ENCODE assay signal across 9 mouse cellular contexts in genomic region chr1:74784041-74784759, GRCm38 (mm10). TPM values are rescaled to one million over a fixed set of nuclear protein-coding genes. Genes with fewer than 3 reads are reported as not detected.
A peak's percentile ranks its signal among the peaks of the same experiment; 100 is the strongest.
DNase-seq lines count a peak whose midpoint lies in the region; ATAC-seq and TF ChIP-seq lines count a peak whose summit lies in the region.
"Had no signal": no experiment of that assay in that cellular context is flagged by ENCODE, and none has a peak within 500 bp of the region (broad histone marks: within the 10 kb centered on the region; RNA-seq: fewer than 3 reads in every experiment).

No protein-coding gene starts in this region.

- under 1% methylated on average over 67 of the region's 67 CpGs for WGBS in forebrain, embryonic 11.5 days
- WGBS in midbrain, embryonic 10.5 days = 1% methylated on average over 67 of the region's 67 CpGs

- H3K4me1 ChIP-seq in forebrain, embryonic 11.5 days (replicated peaks; ENCODE audit: control insufficient read depth, insufficient read depth, low read length) = 0 out of 2 replicates have a peak, but pooled peaks cover 3% of the 10 kb centered on the region
- peaks cover 37% of the 10 kb centered on the region for H3K4me1 ChIP-seq in midbrain, embryonic 10.5 days
- H3K4me1 ChIP-seq in testis, adult 2 months (ENCODE audit: control insufficient read depth, insufficient read depth, low read length) = peaks cover 21% of the 10 kb centered on the region

- no peak for TF ChIP-seq POLR2A in testis, adult 2 months (IDR thresholded peaks at IDR 0.05; ENCODE audit: control insufficient read depth, low read depth, low read length)

- H3K27me3 ChIP-seq in forebrain, embryonic 11.5 days (ENCODE audit: control insufficient read depth, insufficient read depth, low read length) = peaks cover 85% of the 10 kb centered on the region
- H3K27me3 ChIP-seq in midbrain, embryonic 10.5 days (ENCODE audit: low read depth, poor library complexity, severe bottlenecking) = peaks cover 99% of the 10 kb centered on the region
- no peaks in the 10 kb centered on the region for H3K27me3 ChIP-seq in testis, adult 2 months (ENCODE audit: control insufficient read depth, insufficient read depth, low read length)

- TF ChIP-seq CTCF in testis, adult 2 months (IDR thresholded peaks at IDR 0.05; ENCODE audit: control insufficient read depth, insufficient read depth, insufficient replicate concordance, low read depth, low read length) = peak; percentile 53; the same call in 1 of the 2 replicates

- H3K4me2 ChIP-seq in forebrain, embryonic 11.5 days (ENCODE audit: low read depth, low read length, severe bottlenecking) = peak overlapping the region; percentile 60

- peak overlapping the region; percentile 31 for H3K4me3 ChIP-seq in forebrain, embryonic 11.5 days (ENCODE audit: low read depth, low read length)
- peak overlapping the region; percentile 63 for H3K4me3 ChIP-seq in midbrain, embryonic 10.5 days
- H3K4me3 ChIP-seq in testis, adult 2 months (ENCODE audit: control insufficient read depth, low read depth, low read length) = peak overlapping the region; percentile 47

- H3K27ac ChIP-seq in forebrain, embryonic 11.5 days (ENCODE audit: low read depth, low read length) = no peak overlapping the region
- no peak overlapping the region; the same call in 1 of the 2 replicates for H3K27ac ChIP-seq in midbrain, embryonic 10.5 days (replicated peaks)
- 0 out of 2 replicates have a peak overlapping the region, but pooled peaks have one; percentile 25 for H3K27ac ChIP-seq in testis, adult 2 months (ENCODE audit: control insufficient read depth, insufficient read depth, low read depth, low read length)
- H3K27ac ChIP-seq: macrophage had no signal

- no peaks in the 10 kb centered on the region for H3K36me3 ChIP-seq in forebrain, embryonic 11.5 days (ENCODE audit: control insufficient read depth, insufficient read depth, low read length)
- no peaks in the 10 kb centered on the region for H3K36me3 ChIP-seq in midbrain, embryonic 10.5 days
- H3K36me3 ChIP-seq in testis, adult 2 months (ENCODE audit: control insufficient read depth, insufficient read depth, low read length) = no peaks in the 10 kb centered on the region

- peak; percentile 93 for DNase-seq in heart, adult 11 months
- no peak for DNase-seq in heart, postnatal 25 days (ENCODE audit: low spot score)
- peak; percentile 58 to 67 for DNase-seq in adrenal gland, adult 18-20 months (ENCODE audit: low spot score in 2 of 2)
- peak; percentile 82 for DNase-seq in forebrain, embryonic 11.5 days (ENCODE audit: low spot score)
- peak; percentile 77 for DNase-seq in heart, postnatal 4 days
- peak; percentile 69 for DNase-seq in left cerebral cortex, postnatal 4 days
- DNase-seq in midbrain, embryonic 10.5 days (ENCODE audit: low spot score) = peak; percentile 80

- 0 out of 2 replicates have a peak overlapping the region, but pooled peaks have one; percentile 1 for H3K9ac ChIP-seq in forebrain, embryonic 11.5 days (ENCODE audit: low read length)

- intact Hi-C loops in heart, postnatal 25 days (cut with DNase I) = no loop called here
- intact Hi-C loops in left cerebral cortex, postnatal 4 days (cut with DNase I) = no loop called here

- no peaks in the 10 kb centered on the region for H3K9me3 ChIP-seq in forebrain, embryonic 11.5 days (ENCODE audit: control insufficient read depth, low read length)
- no peaks in the 10 kb centered on the region for H3K9me3 ChIP-seq in midbrain, embryonic 10.5 days (replicated peaks)

- ATAC-seq in forebrain, embryonic 11.5 days (replicated peaks; ENCODE audit: low FRiP score) = peak; percentile 67

RNA-seq across cellular contexts. Expression of gene Wnt10a, which starts 7.1 kb away (rescaled TPM):
- total RNA-seq in heart, postnatal 25 days (2021) = not detected
- 1 to 10 TPM in 1 of 2 experiments, under 1 TPM in 1; 0.20 to 1.7 TPM for total RNA-seq in adrenal gland, adult 18-20 months (2021)
- 1.5 and 2.4 TPM in 2 replicates for polyA plus RNA-seq in forebrain, embryonic 11.5 days (2014; fragmentation: Nextera tagmentation; extraction: Ambion mirVana)
- total RNA-seq in heart, postnatal 4 days (2021) = not detected
- under 1 TPM in 1 of 2 experiments, not detected in 1; 0.38 TPM for total RNA-seq in left cerebral cortex, postnatal 4 days (2021)
- 0.85 and 1.3 TPM in 2 replicates for polyA plus RNA-seq in midbrain, embryonic 10.5 days (2016; fragmentation: Nextera tagmentation; extraction: Ambion mirVana)
- polyA plus RNA-seq in testis, adult 2 months (2012; rRNA removed) = 0.16 and 0.23 TPM in 2 replicates
- polyA plus RNA-seq: macrophage had no signal

RNA-seq across cellular contexts. Expression of gene Wnt6, which starts 12.5 kb away (rescaled TPM):
- total RNA-seq in heart, postnatal 25 days (2021) = under 1 TPM in 1 of 2 experiments, not detected in 1; 0.20 TPM
- total RNA-seq in adrenal gland, adult 18-20 months (2021) = 1 to 10 TPM; 2.8 to 2.9 TPM
- polyA plus RNA-seq in forebrain, embryonic 11.5 days (2014; fragmentation: Nextera tagmentation; extraction: Ambion mirVana) = 7.0 and 8.5 TPM in 2 replicates
- under 1 TPM; 0.12 to 0.20 TPM for total RNA-seq in heart, postnatal 4 days (2021)
- 1 to 10 TPM; 3.5 to 5.1 TPM for total RNA-seq in left cerebral cortex, postnatal 4 days (2021)
- polyA plus RNA-seq in midbrain, embryonic 10.5 days (2016; fragmentation: Nextera tagmentation; extraction: Ambion mirVana) = 8.7 and 11.0 TPM in 2 replicates
- 11.2 and 13.4 TPM in 2 replicates for polyA plus RNA-seq in testis, adult 2 months (2012; rRNA removed)
- polyA plus RNA-seq: macrophage had no signal

RNA-seq across cellular contexts. Expression of gene Prkag3, which starts 35.2 kb away (rescaled TPM):
- 1 to 10 TPM in 1 of 2 experiments, under 1 TPM in 1; 0.96 to 2.7 TPM for total RNA-seq in heart, postnatal 25 days (2021)
- under 1 TPM; 0.17 to 0.26 TPM for total RNA-seq in adrenal gland, adult 18-20 months (2021)
- 0.39 TPM in 1 of 2 replicates, not detected in the other for polyA plus RNA-seq in forebrain, embryonic 11.5 days (2014; fragmentation: Nextera tagmentation; extraction: Ambion mirVana)
- 1 to 10 TPM; 3.7 to 4.1 TPM for total RNA-seq in heart, postnatal 4 days (2021)
- not detected for total RNA-seq in left cerebral cortex, postnatal 4 days (2021)
- not detected in 2 replicates for polyA plus RNA-seq in midbrain, embryonic 10.5 days (2016; fragmentation: Nextera tagmentation; extraction: Ambion mirVana)
- polyA plus RNA-seq in testis, adult 2 months (2012; rRNA removed) = 0.44 and 0.53 TPM in 2 replicates
- polyA plus RNA-seq: macrophage had no signal
